Mouse (Mus musculus) cerebellum, adult 2 months (tissue): ENCODE results near the gene C2cd2. TPM values are rescaled to one million over a fixed set of nuclear protein-coding genes. Genes with fewer than 3 reads are reported as not detected.

Source experiments
- DNase-seq, 2 experiments: peaks; one replicate each; pipeline ENCODE4 v3.0.0; 2021
- H3K27ac ChIP-seq: fragments of 200-500 bp; 2 replicates; pipeline ENCODE4 v1.5.1; 2012; ENCODE audit warnings: low read length, control low read depth, inconsistent platforms; ENCODE audit not compliant: insufficient read depth
- H3K27me3 ChIP-seq: fragments of 200-500 bp; 2 replicates; pipeline ENCODE4 v1.6.1; 2012; ENCODE audit warnings: inconsistent platforms, mild to moderate bottlenecking, low read length, moderate library complexity; ENCODE audit not compliant: control insufficient read depth, insufficient read depth
- H3K4me1 ChIP-seq: fragments of 200-500 bp; 2 replicates; pipeline ENCODE4 v1.6.1; 2011; ENCODE audit warnings: low read length; ENCODE audit not compliant: control insufficient read depth, insufficient read depth
- H3K4me3 ChIP-seq: fragments of 200-500 bp; replicated peaks from 2 replicates; pipeline ENCODE3; 2011; ENCODE audit warnings: mild to moderate bottlenecking, low read depth, low read length, control low read depth; ENCODE audit not compliant: insufficient read depth
- CTCF ChIP-seq: fragments of 200-500 bp; IDR thresholded peaks from 2 replicates; pipeline ENCODE4 v1.5.1; 2011; ENCODE audit warnings: low read depth, mild to moderate bottlenecking, control low read depth, low read length, moderate library complexity, borderline replicate concordance; ENCODE audit not compliant: insufficient read depth
- POLR2A ChIP-seq: fragments of 200-500 bp; IDR thresholded peaks from 2 replicates; pipeline ENCODE4 v1.6.1; 2011; ENCODE audit warnings: low read length, control low read depth, borderline replicate concordance; ENCODE audit not compliant: insufficient read depth
- WGBS: fragments of 180-500 bp; shearing (Covaris S2); methylation state at CpG from one replicate; pipeline ENCODE4 v1.1.7; 2018; 5-methylcytosine and 5-hydroxymethylcytosine counted together
- polyA plus RNA-seq: library from polyadenylated mRNA; depleted of rRNA; stranded (reverse); fragments of >200 nt; gene quantifications from 2 replicates; pipeline ENCODE4 v1.2.3, GENCODE M21; 2012

Gene C2cd2
- polyA plus RNA-seq, 1 experiment = 17.3 TPM

DNA sequence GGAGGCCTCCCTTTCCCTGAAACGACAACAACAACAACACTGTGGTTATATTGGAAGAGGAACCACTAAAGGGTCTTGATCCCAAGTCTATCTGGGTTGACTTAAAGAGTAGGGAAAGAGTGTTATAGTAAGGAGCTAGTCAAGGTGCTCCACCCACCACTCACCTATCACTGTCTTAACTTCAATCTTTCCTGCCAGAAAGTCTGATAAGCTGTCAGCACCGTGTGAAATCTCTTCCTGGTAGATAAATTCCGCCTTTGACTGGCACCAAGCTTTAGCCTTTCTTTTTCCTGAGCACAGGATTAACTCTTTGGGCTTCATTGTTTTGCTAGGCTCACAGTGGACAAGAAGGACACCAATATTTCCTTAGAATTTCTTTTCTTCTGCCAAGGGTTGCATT is 58.4 kb downstream of the C2cd2 start:
- no peak for TF ChIP-seq POLR2A
- no peak for TF ChIP-seq CTCF
- H3K4me3 ChIP-seq = no peak overlapping the region
- H3K27me3 ChIP-seq = no peaks in the 10 kb centered on the region
- WGBS = 88% methylated on average over 3 of the region's 3 CpGs
- peaks cover 5% of the 10 kb centered on the region for H3K4me1 ChIP-seq
- DNase-seq = no peak
- no peak overlapping the region for H3K27ac ChIP-seq

DNA sequence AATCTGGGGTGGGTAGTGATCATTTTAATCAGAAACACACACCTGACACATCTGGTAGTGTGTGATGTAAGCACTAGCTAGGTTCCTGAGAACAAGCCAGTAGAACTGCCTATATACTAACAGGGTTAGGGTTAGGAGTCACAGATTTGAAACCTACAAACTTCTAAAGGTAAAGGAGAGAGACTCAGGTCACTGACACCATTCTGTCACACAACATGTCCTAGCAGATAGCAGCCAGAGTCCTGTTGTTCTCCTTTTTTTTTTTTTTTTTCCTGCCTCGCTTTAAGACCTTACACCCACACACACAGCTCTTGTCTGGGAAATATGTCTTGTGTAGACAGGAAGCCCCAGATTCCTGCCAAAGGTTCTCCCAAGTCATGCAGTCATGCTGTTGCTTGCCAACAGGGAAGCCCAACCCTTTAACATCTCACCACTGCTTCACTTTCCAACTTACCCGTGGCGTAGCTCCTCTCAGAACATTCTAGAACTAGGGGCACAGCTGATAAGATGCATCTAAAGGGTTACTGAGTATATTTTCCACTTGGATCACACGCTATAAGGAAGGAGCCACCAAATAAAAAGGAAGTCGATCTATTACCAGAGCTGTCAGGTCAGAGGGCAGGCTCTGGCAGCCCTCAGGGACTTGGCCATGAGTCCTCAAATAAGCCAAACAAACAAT is 64.9 kb downstream of the C2cd2 start:
- TF ChIP-seq POLR2A (no peak), CTCF (no peak)
- Histone ChIP-seq H3K27ac (no peak overlapping the region), H3K4me1 (peaks cover 6% of the 10 kb centered on the region; the same call in 1 of the 2 replicates), H3K4me3 (no peak overlapping the region), H3K27me3 (no peaks in the 10 kb centered on the region)
- DNase-seq = peak in 1 of 2 experiments; percentile 31
- WGBS = 21% methylated on average over 5 of the region's 5 CpGs

DNA sequence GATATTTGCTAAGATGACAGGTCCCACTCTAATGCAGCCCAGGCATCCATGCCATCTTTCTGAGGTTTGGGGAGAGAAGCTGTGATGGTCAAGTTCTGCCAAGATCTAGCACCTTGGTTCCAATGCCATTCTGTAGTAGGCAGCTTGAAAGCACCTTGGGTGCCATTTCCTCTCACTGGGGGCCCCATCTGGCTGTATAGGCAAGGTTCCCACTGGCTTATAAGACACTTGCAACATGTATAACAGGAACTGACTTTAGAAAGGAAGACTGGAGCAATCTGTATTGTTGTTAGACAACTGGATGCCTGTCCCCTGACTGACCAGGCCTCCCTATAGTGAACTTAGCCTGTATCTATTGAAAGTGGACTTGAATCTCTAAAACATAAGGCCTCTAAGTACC is 74.6 kb downstream of the C2cd2 start:
- peak; percentile 26 to 48 for DNase-seq
- TF ChIP-seq POLR2A (no peak), CTCF (no peak)

DNA sequence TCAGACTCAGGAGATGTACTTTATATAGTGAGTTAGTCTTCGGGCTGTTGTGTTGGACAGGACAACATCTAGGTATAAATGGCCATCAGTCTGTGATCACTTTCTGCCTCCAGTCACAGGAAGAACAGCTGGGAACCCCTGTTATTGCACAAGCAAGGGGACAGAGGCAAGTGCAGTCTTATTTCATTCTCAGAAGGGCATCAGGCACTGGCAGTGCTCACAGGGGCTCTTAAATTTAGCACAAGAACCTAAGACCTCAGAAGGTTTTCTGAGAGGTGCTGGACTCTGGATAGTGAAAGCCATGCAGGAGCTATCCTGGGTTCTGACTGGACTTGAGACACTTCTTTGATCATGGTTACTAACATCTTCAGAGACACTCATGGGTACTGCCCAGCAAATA is 78.7 kb downstream of the C2cd2 start:
- WGBS = 95% methylated on average over 1 of the region's 1 CpGs

More for the DNA sequence above, 74.6 kb downstream of the C2cd2 start:
- Histone ChIP-seq H3K4me3 (no peak overlapping the region), H3K27me3 (no peaks in the 10 kb centered on the region), H3K4me1 (no peaks in the 10 kb centered on the region; the same call in 1 of the 2 replicates), H3K27ac (no peak overlapping the region)

DNA sequence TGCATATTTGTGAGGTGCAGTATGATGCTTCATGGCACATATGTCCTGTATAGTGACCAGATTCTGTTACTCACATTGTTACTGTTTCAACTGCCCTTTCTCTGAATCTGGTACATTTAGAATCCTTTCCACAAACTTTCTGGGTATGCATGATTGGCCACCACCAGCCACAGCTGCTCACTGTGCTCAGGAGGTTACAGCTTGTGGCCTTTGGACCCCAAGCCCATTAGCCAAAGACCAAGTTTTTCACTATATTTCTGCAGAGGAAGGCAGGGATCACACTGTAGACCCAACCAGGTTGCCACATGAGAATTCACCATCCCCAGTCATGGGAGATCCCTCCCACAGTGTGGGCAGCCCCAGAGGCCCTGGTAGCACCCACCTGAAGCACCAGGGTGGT is 79.5 kb downstream of the C2cd2 start:
- DNase-seq = no peak
- H3K4me1 ChIP-seq = no peaks in the 10 kb centered on the region; the same call in 1 of the 2 replicates
- no peak overlapping the region for H3K27ac ChIP-seq
- no peak overlapping the region for H3K4me3 ChIP-seq
- no peak for TF ChIP-seq POLR2A
- no peak for TF ChIP-seq CTCF
- no peaks in the 10 kb centered on the region for H3K27me3 ChIP-seq

More for the DNA sequence above, 78.7 kb downstream of the C2cd2 start:
- no peaks in the 10 kb centered on the region; the same call in 1 of the 2 replicates for H3K4me1 ChIP-seq
- DNase-seq = no peak
- TF ChIP-seq CTCF (no peak), POLR2A (no peak)
- no peaks in the 10 kb centered on the region for H3K27me3 ChIP-seq
- no peak overlapping the region for H3K4me3 ChIP-seq
- no peak overlapping the region for H3K27ac ChIP-seq

DNA sequence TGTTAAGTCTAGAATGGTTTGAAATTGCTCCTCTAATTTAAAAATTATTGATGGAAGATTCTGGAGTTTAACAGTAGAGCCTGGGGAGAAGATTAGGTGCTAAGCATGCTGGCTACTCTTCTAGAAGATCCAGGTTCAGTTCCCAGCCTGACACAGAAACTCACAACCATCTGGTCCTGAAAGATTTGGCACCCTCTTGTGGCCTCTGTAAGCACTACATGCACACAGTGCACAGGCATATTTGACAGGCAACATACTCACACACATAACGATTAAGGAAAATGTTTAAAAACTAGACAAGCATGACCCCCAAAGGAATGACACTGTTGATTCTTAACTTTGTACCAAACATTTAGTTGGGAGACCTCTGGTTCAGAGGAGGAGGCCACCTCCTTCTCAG is 83.3 kb downstream of the C2cd2 start:
- Histone ChIP-seq H3K27ac (no peak overlapping the region), H3K4me3 (no peak overlapping the region), H3K4me1 (no peaks in the 10 kb centered on the region), H3K27me3 (no peaks in the 10 kb centered on the region)
- DNase-seq = peak; percentile 12 to 22
- TF ChIP-seq CTCF = no peak; the same call in 1 of the 2 replicates
- TF ChIP-seq POLR2A = no peak
- WGBS = 89% methylated on average over 1 of the region's 1 CpGs

DNA sequence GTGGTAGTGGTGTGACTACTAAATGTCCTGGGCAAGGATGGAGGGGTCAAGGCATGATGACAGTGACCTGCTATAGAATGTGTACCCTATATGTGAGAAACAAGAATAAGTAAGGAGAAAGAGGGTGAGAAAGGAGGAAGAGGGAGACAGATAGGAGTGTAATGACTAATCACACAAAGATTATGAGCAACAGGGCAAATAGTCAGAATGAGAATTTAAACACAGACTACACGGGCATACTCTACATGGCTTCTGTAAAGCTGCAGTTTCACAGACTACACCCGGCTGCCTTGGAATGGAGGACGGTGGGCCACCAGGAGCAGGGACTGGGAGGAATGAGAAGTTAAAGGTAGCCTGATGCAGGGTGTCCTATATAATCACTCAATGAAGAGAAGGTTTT is 84.9 kb downstream of the C2cd2 start:
- no peaks in the 10 kb centered on the region for H3K27me3 ChIP-seq
- no peak overlapping the region for H3K4me3 ChIP-seq
- no peak for DNase-seq
- TF ChIP-seq POLR2A = no peak
- TF ChIP-seq CTCF = no peak
- no peaks in the 10 kb centered on the region for H3K4me1 ChIP-seq
- 99% methylated on average over 3 of the region's 3 CpGs for WGBS
- no peak overlapping the region for H3K27ac ChIP-seq

DNA sequence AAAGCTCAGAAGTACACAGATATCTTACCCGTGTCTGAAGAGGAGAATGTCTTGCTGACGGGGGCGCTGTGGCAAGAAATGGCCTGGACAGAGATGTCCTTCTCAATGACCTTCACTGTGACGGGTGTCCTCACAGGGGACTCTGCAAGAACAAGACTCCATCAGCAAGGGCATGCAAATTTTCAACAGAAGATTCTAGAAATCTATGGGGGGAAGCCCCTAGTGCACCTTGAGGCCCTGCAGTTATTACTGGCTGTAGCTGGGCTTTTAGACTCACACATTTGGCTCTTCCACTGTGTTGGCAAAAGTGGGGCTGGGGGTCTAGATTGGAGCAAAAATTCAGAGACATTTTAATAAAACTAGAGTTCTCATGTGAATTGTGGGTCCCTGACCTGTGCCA is 87.3 kb downstream of the C2cd2 start:
- TF ChIP-seq CTCF (no peak), POLR2A (no peak)
- DNase-seq = no peak
- 94% methylated on average over 4 of the region's 4 CpGs for WGBS
- no peak overlapping the region for H3K4me3 ChIP-seq
- no peak overlapping the region for H3K27ac ChIP-seq
- H3K4me1 ChIP-seq = no peaks in the 10 kb centered on the region
- H3K27me3 ChIP-seq = no peaks in the 10 kb centered on the region

DNA sequence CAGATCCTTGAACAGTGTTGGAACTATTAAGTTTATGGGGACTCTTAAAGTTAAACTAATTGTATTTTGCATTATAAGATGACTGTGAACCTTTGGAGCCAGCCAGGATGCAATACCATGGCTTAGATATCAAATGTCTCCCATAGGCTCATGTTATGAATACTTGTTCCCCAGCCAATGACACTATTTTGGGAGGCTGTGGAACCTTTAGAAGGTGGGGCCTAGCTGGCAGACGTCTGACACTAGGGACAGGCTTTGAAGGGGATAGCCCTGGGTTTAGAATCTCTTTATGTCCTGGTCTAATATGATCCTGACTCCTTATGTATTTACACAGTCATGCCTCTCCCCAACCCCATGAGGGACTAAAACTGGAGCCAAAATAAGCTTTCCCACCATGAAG is 88.0 kb downstream of the C2cd2 start:
- H3K4me1 ChIP-seq = no peaks in the 10 kb centered on the region
- TF ChIP-seq CTCF = no peak
- no peak for TF ChIP-seq POLR2A
- DNase-seq = no peak
- no peaks in the 10 kb centered on the region for H3K27me3 ChIP-seq
- 59% methylated on average over 1 of the region's 1 CpGs for WGBS
- H3K27ac ChIP-seq = no peak overlapping the region
- no peak overlapping the region for H3K4me3 ChIP-seq
